Mouse (Mus musculus): ENCODE results near the gene St3gal6. TPM values are rescaled to one million over a fixed set of nuclear protein-coding genes. Genes with fewer than 3 reads are reported as not detected.

St3gal6 gene
- polyA plus RNA-seq, 1 experiment from 2014 or later = 23.5 TPM

- H3K27me3 ChIP-seq (replicated peaks; ENCODE audit: control insufficient read depth, insufficient read depth, low read length) = no peaks in the 10 kb centered on the region
- no peaks in the 10 kb centered on the region for H3K9me3 ChIP-seq (ENCODE audit: control insufficient read depth, low read length)
- ATAC-seq = no peak
- peak overlapping the region; percentile 9; the same call in 1 of the 2 replicates for H3K27ac ChIP-seq (ENCODE audit: low read length)
- no peak overlapping the region for H3K4me3 ChIP-seq (ENCODE audit: low read length)
- H3K36me3 ChIP-seq (ENCODE audit: control insufficient read depth, insufficient read depth, low read length) = no peaks in the 10 kb centered on the region
- peaks cover 20% of the 10 kb centered on the region for H3K4me1 ChIP-seq (ENCODE audit: control insufficient read depth, insufficient read depth, low read length)
- 48% methylated on average over 6 of the region's 6 CpGs for WGBS
- peak overlapping the region; percentile 25; the same call in 1 of the 2 replicates for H3K9ac ChIP-seq (ENCODE audit: low read depth, low read length)
- no peak overlapping the region for H3K4me2 ChIP-seq (ENCODE audit: low read depth, low read length)
Measured at GRCm38 (mm10) chr16:58513755-58514154, 10.3 kb downstream of the St3gal6 start.

GRCm38 (mm10) chr16:58512887-58513286 lies 11.2 kb downstream of the St3gal6 start:
- Histone ChIP-seq H3K4me2 (ENCODE audit: low read depth, low read length) (no peak overlapping the region), H3K27me3 (replicated peaks; ENCODE audit: control insufficient read depth, insufficient read depth, low read length) (no peaks in the 10 kb centered on the region), H3K27ac (ENCODE audit: low read length) (peak overlapping the region; percentile 57; the same call in 1 of the 2 replicates), H3K4me3 (ENCODE audit: low read length) (no peak overlapping the region), H3K4me1 (ENCODE audit: control insufficient read depth, insufficient read depth, low read length) (peaks cover 20% of the 10 kb centered on the region), H3K36me3 (ENCODE audit: control insufficient read depth, insufficient read depth, low read length) (no peaks in the 10 kb centered on the region), H3K9me3 (ENCODE audit: control insufficient read depth, low read length) (no peaks in the 10 kb centered on the region), H3K9ac (ENCODE audit: low read depth, low read length) (no peak overlapping the region)
- WGBS = 61% methylated on average over 3 of the region's 3 CpGs
- ATAC-seq = 0 out of 2 replicates have a peak, but pooled peaks have one; percentile 27

GRCm38 (mm10) chr16:58512181-58512761 lies 11.8 kb downstream of the St3gal6 start:
- H3K4me3 ChIP-seq (ENCODE audit: low read length) = no peak overlapping the region
- H3K9me3 ChIP-seq (ENCODE audit: control insufficient read depth, low read length) = no peaks in the 10 kb centered on the region
- WGBS = 18% methylated on average over 9 of the region's 9 CpGs
- no peaks in the 10 kb centered on the region for H3K27me3 ChIP-seq (replicated peaks; ENCODE audit: control insufficient read depth, insufficient read depth, low read length)
- H3K4me1 ChIP-seq (ENCODE audit: control insufficient read depth, insufficient read depth, low read length) = peaks cover 20% of the 10 kb centered on the region
- no peaks in the 10 kb centered on the region for H3K36me3 ChIP-seq (ENCODE audit: control insufficient read depth, insufficient read depth, low read length)
- H3K4me2 ChIP-seq (ENCODE audit: low read depth, low read length) = peak overlapping the region; percentile 27
- peak overlapping the region; percentile 51 for H3K27ac ChIP-seq (ENCODE audit: low read length)
- peak; percentile 49 for ATAC-seq
- H3K9ac ChIP-seq (ENCODE audit: low read depth, low read length) = no peak overlapping the region

GRCm38 (mm10) chr16:58504945-58505344 lies 19.1 kb downstream of the St3gal6 start:
- H3K9me3 ChIP-seq (ENCODE audit: control insufficient read depth, low read length) = no peaks in the 10 kb centered on the region
- no peak for ATAC-seq
- no peak overlapping the region for H3K4me2 ChIP-seq (ENCODE audit: low read depth, low read length)
- H3K4me1 ChIP-seq (ENCODE audit: control insufficient read depth, insufficient read depth, low read length) = peaks cover 4% of the 10 kb centered on the region
- no peak overlapping the region for H3K9ac ChIP-seq (ENCODE audit: low read depth, low read length)
- H3K27ac ChIP-seq (ENCODE audit: low read length) = no peak overlapping the region
- H3K36me3 ChIP-seq (ENCODE audit: control insufficient read depth, insufficient read depth, low read length) = no peaks in the 10 kb centered on the region
- no peaks in the 10 kb centered on the region for H3K27me3 ChIP-seq (replicated peaks; ENCODE audit: control insufficient read depth, insufficient read depth, low read length)
- no peak overlapping the region for H3K4me3 ChIP-seq (ENCODE audit: low read length)

- Histone ChIP-seq H3K4me1 (ENCODE audit: control insufficient read depth, insufficient read depth, low read length) (peaks cover 2% of the 10 kb centered on the region; the same call in 1 of the 2 replicates), H3K36me3 (ENCODE audit: control insufficient read depth, insufficient read depth, low read length) (no peaks in the 10 kb centered on the region), H3K27me3 (replicated peaks; ENCODE audit: control insufficient read depth, insufficient read depth, low read length) (no peaks in the 10 kb centered on the region), H3K27ac (ENCODE audit: low read length) (no peak overlapping the region), H3K9ac (ENCODE audit: low read depth, low read length) (no peak overlapping the region), H3K4me3 (ENCODE audit: low read length) (no peak overlapping the region), H3K4me2 (ENCODE audit: low read depth, low read length) (no peak overlapping the region), H3K9me3 (ENCODE audit: control insufficient read depth, low read length) (no peaks in the 10 kb centered on the region)
- no peak for ATAC-seq
- WGBS = 53% methylated on average over 6 of the region's 6 CpGs
Measured at GRCm38 (mm10) chr16:58502566-58502965, 21.5 kb downstream of the St3gal6 start.

GRCm38 (mm10) chr16:58501760-58502301 lies 22.2 kb downstream of the St3gal6 start:
- 34% methylated on average over 6 of the region's 6 CpGs for WGBS
- peaks cover 2% of the 10 kb centered on the region; the same call in 1 of the 2 replicates for H3K4me1 ChIP-seq (ENCODE audit: control insufficient read depth, insufficient read depth, low read length)
- H3K36me3 ChIP-seq (ENCODE audit: control insufficient read depth, insufficient read depth, low read length) = no peaks in the 10 kb centered on the region
- ATAC-seq = peak; percentile 57
- H3K4me2 ChIP-seq (ENCODE audit: low read depth, low read length) = no peak overlapping the region
- H3K9me3 ChIP-seq (ENCODE audit: control insufficient read depth, low read length) = no peaks in the 10 kb centered on the region
- H3K27me3 ChIP-seq (replicated peaks; ENCODE audit: control insufficient read depth, insufficient read depth, low read length) = no peaks in the 10 kb centered on the region
- H3K9ac ChIP-seq (ENCODE audit: low read depth, low read length) = no peak overlapping the region
- H3K27ac ChIP-seq (ENCODE audit: low read length) = peak overlapping the region; percentile 52; the same call in 1 of the 2 replicates
- H3K4me3 ChIP-seq (ENCODE audit: low read length) = no peak overlapping the region

- ATAC-seq = no peak
- peaks cover 2% of the 10 kb centered on the region; the same call in 1 of the 2 replicates for H3K4me1 ChIP-seq (ENCODE audit: control insufficient read depth, insufficient read depth, low read length)
- no peak overlapping the region for H3K4me3 ChIP-seq (ENCODE audit: low read length)
- H3K27me3 ChIP-seq (replicated peaks; ENCODE audit: control insufficient read depth, insufficient read depth, low read length) = no peaks in the 10 kb centered on the region
- H3K4me2 ChIP-seq (ENCODE audit: low read depth, low read length) = no peak overlapping the region
- no peaks in the 10 kb centered on the region for H3K36me3 ChIP-seq (ENCODE audit: control insufficient read depth, insufficient read depth, low read length)
- no peak overlapping the region for H3K27ac ChIP-seq (ENCODE audit: low read length)
- no peak overlapping the region for H3K9ac ChIP-seq (ENCODE audit: low read depth, low read length)
- no peaks in the 10 kb centered on the region for H3K9me3 ChIP-seq (ENCODE audit: control insufficient read depth, low read length)
- 87% methylated on average over 5 of the region's 5 CpGs for WGBS
Measured at GRCm38 (mm10) chr16:58499650-58500049, 24.4 kb downstream of the St3gal6 start.

- Histone ChIP-seq H3K27ac (ENCODE audit: low read length) (no peak overlapping the region), H3K9ac (ENCODE audit: low read depth, low read length) (no peak overlapping the region), H3K4me3 (ENCODE audit: low read length) (no peak overlapping the region), H3K4me2 (ENCODE audit: low read depth, low read length) (no peak overlapping the region), H3K27me3 (replicated peaks; ENCODE audit: control insufficient read depth, insufficient read depth, low read length) (no peaks in the 10 kb centered on the region), H3K9me3 (ENCODE audit: control insufficient read depth, low read length) (no peaks in the 10 kb centered on the region), H3K36me3 (ENCODE audit: control insufficient read depth, insufficient read depth, low read length) (no peaks in the 10 kb centered on the region), H3K4me1 (ENCODE audit: control insufficient read depth, insufficient read depth, low read length) (peaks cover 2% of the 10 kb centered on the region; the same call in 1 of the 2 replicates)
- WGBS = 54% methylated on average over 1 of the region's 1 CpGs
- ATAC-seq = no peak
Measured at GRCm38 (mm10) chr16:58499172-58499584, 24.9 kb downstream of the St3gal6 start.

GRCm38 (mm10) chr16:58497886-58498713 lies 25.9 kb downstream of the St3gal6 start:
- H3K4me3 ChIP-seq (ENCODE audit: low read length) = no peak overlapping the region
- no peak overlapping the region for H3K27ac ChIP-seq (ENCODE audit: low read length)
- no peak overlapping the region for H3K4me2 ChIP-seq (ENCODE audit: low read depth, low read length)
- H3K9me3 ChIP-seq (ENCODE audit: control insufficient read depth, low read length) = no peaks in the 10 kb centered on the region
- WGBS = 69% methylated on average over 9 of the region's 9 CpGs
- H3K36me3 ChIP-seq (ENCODE audit: control insufficient read depth, insufficient read depth, low read length) = no peaks in the 10 kb centered on the region
- H3K4me1 ChIP-seq (ENCODE audit: control insufficient read depth, insufficient read depth, low read length) = peaks cover 2% of the 10 kb centered on the region; the same call in 1 of the 2 replicates
- no peak overlapping the region for H3K9ac ChIP-seq (ENCODE audit: low read depth, low read length)
- ATAC-seq = peak; percentile 70
- no peaks in the 10 kb centered on the region for H3K27me3 ChIP-seq (replicated peaks; ENCODE audit: control insufficient read depth, insufficient read depth, low read length)

Data from intestine, embryonic 16.5 days (tissue).